Mouse (Mus musculus) E14TG2a.4 (cell line): Measurements from ENCODE around the gene Dnajc17.

Experiments used
- CTCF ChIP-seq: conservative IDR thresholded peaks from 2 replicates; pipeline ENCODE4 v1.5.1; 2014; ENCODE audit warnings: low read length
- POU5F1 ChIP-seq: IDR thresholded peaks from 2 replicates; pipeline ENCODE4 v1.6.1; 2014; ENCODE audit warnings: low read length, borderline replicate concordance

GRCm38 (mm10) chr2:119170282-119170681 is 38.3 kb downstream of the Dnajc17 start:
- no peak for TF ChIP-seq CTCF
- no peak for TF ChIP-seq POU5F1
